Mouse (Mus musculus): ENCODE measurements around the gene Fntb. TPM values are rescaled to one million over a fixed set of nuclear protein-coding genes. Genes with fewer than 3 reads are reported as not detected.

Fntb gene
- polyA plus RNA-seq, 1 experiment from 2014 or later: 45.9 TPM

- Histone ChIP-seq H3K27ac (no peak overlapping the region), H3K27me3 (no peaks in the 10 kb centered on the region), H3K36me3 (no peaks in the 10 kb centered on the region), H3K4me2 (replicated peaks) (no peak overlapping the region), H3K4me1 (0 out of 2 replicates have a peak, but pooled peaks cover 5% of the 10 kb centered on the region), H3K9me3 (no peaks in the 10 kb centered on the region), H3K9ac (no peak overlapping the region), H3K4me3 (no peak overlapping the region)
- 0 out of 2 replicates have a peak, but pooled peaks have one; percentile 35 for ATAC-seq (ENCODE audit: insufficient number of reproducible peaks, insufficient read depth, low FRiP score, low TSS enrichment)
- 51% methylated on average over 5 of the region's 5 CpGs for WGBS
These were observed 32.8 kb downstream of the Fntb start for GRCm38 (mm10) chr12:76798008-76798720.

- Histone ChIP-seq H3K4me2 (replicated peaks) (no peak overlapping the region), H3K27me3 (no peaks in the 10 kb centered on the region), H3K36me3 (no peaks in the 10 kb centered on the region), H3K27ac (no peak overlapping the region), H3K9ac (no peak overlapping the region), H3K4me1 (0 out of 2 replicates have a peak, but pooled peaks cover 5% of the 10 kb centered on the region), H3K4me3 (no peak overlapping the region), H3K9me3 (no peaks in the 10 kb centered on the region)
- 94% methylated on average over 10 of the region's 10 CpGs for WGBS
- ATAC-seq (ENCODE audit: insufficient number of reproducible peaks, insufficient read depth, low FRiP score, low TSS enrichment): no peak
These were observed 37.6 kb downstream of the Fntb start for GRCm38 (mm10) chr12:76803028-76803427.

GRCm38 (mm10) chr12:76803700-76804252 is 38.4 kb downstream of the Fntb start:
- no peak for ATAC-seq (ENCODE audit: insufficient number of reproducible peaks, insufficient read depth, low FRiP score, low TSS enrichment)
- H3K36me3 ChIP-seq: no peaks in the 10 kb centered on the region
- H3K9ac ChIP-seq: no peak overlapping the region
- H3K4me1 ChIP-seq: no peaks in the 10 kb centered on the region
- H3K27me3 ChIP-seq: no peaks in the 10 kb centered on the region
- H3K9me3 ChIP-seq: no peaks in the 10 kb centered on the region
- H3K4me2 ChIP-seq (replicated peaks): no peak overlapping the region
- WGBS: 51% methylated on average over 7 of the region's 7 CpGs
- no peak overlapping the region for H3K4me3 ChIP-seq
- no peak overlapping the region for H3K27ac ChIP-seq

- no peak overlapping the region for H3K4me3 ChIP-seq
- no peak overlapping the region for H3K9ac ChIP-seq
- no peaks in the 10 kb centered on the region for H3K4me1 ChIP-seq
- 91% methylated on average over 10 of the region's 10 CpGs for WGBS
- no peak overlapping the region for H3K4me2 ChIP-seq (replicated peaks)
- H3K27ac ChIP-seq: no peak overlapping the region
- H3K36me3 ChIP-seq: no peaks in the 10 kb centered on the region
- H3K27me3 ChIP-seq: no peaks in the 10 kb centered on the region
- no peak for ATAC-seq (ENCODE audit: insufficient number of reproducible peaks, insufficient read depth, low FRiP score, low TSS enrichment)
- H3K9me3 ChIP-seq: no peaks in the 10 kb centered on the region
These were observed 39.8 kb downstream of the Fntb start for GRCm38 (mm10) chr12:76805056-76805811.

- no peak overlapping the region for H3K4me2 ChIP-seq (replicated peaks)
- no peaks in the 10 kb centered on the region for H3K4me1 ChIP-seq
- no peak overlapping the region for H3K27ac ChIP-seq
- 75% methylated on average over 10 of the region's 10 CpGs for WGBS
- no peaks in the 10 kb centered on the region for H3K27me3 ChIP-seq
- ATAC-seq (ENCODE audit: insufficient number of reproducible peaks, insufficient read depth, low FRiP score, low TSS enrichment): no peak
- H3K36me3 ChIP-seq: no peaks in the 10 kb centered on the region
- H3K9me3 ChIP-seq: no peaks in the 10 kb centered on the region
- no peak overlapping the region for H3K9ac ChIP-seq
- no peak overlapping the region for H3K4me3 ChIP-seq
These were observed 42.4 kb downstream of the Fntb start for GRCm38 (mm10) chr12:76807796-76808195.

- H3K36me3 ChIP-seq: no peaks in the 10 kb centered on the region
- H3K27ac ChIP-seq: no peak overlapping the region
- H3K27me3 ChIP-seq: no peaks in the 10 kb centered on the region
- WGBS: 88% methylated on average over 5 of the region's 5 CpGs
- H3K4me1 ChIP-seq: no peaks in the 10 kb centered on the region
- H3K9ac ChIP-seq: no peak overlapping the region
- H3K4me2 ChIP-seq (replicated peaks): no peak overlapping the region
- no peak for ATAC-seq (ENCODE audit: insufficient number of reproducible peaks, insufficient read depth, low FRiP score, low TSS enrichment)
- no peaks in the 10 kb centered on the region for H3K9me3 ChIP-seq
- no peak overlapping the region for H3K4me3 ChIP-seq
These were observed 45.1 kb downstream of the Fntb start for GRCm38 (mm10) chr12:76810491-76810890.

GRCm38 (mm10) chr12:76811006-76811405 is 45.6 kb downstream of the Fntb start:
- no peak for ATAC-seq (ENCODE audit: insufficient number of reproducible peaks, insufficient read depth, low FRiP score, low TSS enrichment)
- Histone ChIP-seq H3K4me1 (no peaks in the 10 kb centered on the region; the same call in 1 of the 2 replicates), H3K9me3 (no peaks in the 10 kb centered on the region), H3K4me3 (no peak overlapping the region), H3K27ac (no peak overlapping the region), H3K36me3 (no peaks in the 10 kb centered on the region), H3K9ac (no peak overlapping the region), H3K27me3 (no peaks in the 10 kb centered on the region), H3K4me2 (replicated peaks) (no peak overlapping the region)
- WGBS: 89% methylated on average over 4 of the region's 4 CpGs

GRCm38 (mm10) chr12:76813543-76813942 is 48.2 kb downstream of the Fntb start:
- H3K36me3 ChIP-seq: no peaks in the 10 kb centered on the region
- H3K9ac ChIP-seq: no peak overlapping the region
- no peak overlapping the region for H3K27ac ChIP-seq
- WGBS: 75% methylated on average over 10 of the region's 10 CpGs
- no peak overlapping the region for H3K4me2 ChIP-seq (replicated peaks)
- H3K9me3 ChIP-seq: no peaks in the 10 kb centered on the region
- peaks cover 11% of the 10 kb centered on the region for H3K4me1 ChIP-seq
- no peaks in the 10 kb centered on the region for H3K27me3 ChIP-seq
- ATAC-seq (ENCODE audit: insufficient number of reproducible peaks, insufficient read depth, low FRiP score, low TSS enrichment): no peak
- H3K4me3 ChIP-seq: no peak overlapping the region

GRCm38 (mm10) chr12:76814120-76814519 is 48.7 kb downstream of the Fntb start:
- no peak for ATAC-seq (ENCODE audit: insufficient number of reproducible peaks, insufficient read depth, low FRiP score, low TSS enrichment)
- Histone ChIP-seq H3K9ac (no peak overlapping the region), H3K4me3 (no peak overlapping the region), H3K36me3 (no peaks in the 10 kb centered on the region), H3K4me2 (replicated peaks) (no peak overlapping the region), H3K27me3 (peaks cover 4% of the 10 kb centered on the region), H3K4me1 (peaks cover 11% of the 10 kb centered on the region), H3K27ac (no peak overlapping the region), H3K9me3 (no peaks in the 10 kb centered on the region)
- 87% methylated on average over 2 of the region's 2 CpGs for WGBS

GRCm38 (mm10) chr12:76816720-76817119 is 51.3 kb downstream of the Fntb start:
- H3K4me1 ChIP-seq: peaks cover 27% of the 10 kb centered on the region
- H3K4me3 ChIP-seq: no peak overlapping the region
- no peaks in the 10 kb centered on the region for H3K9me3 ChIP-seq
- 31% methylated on average over 3 of the region's 4 CpGs for WGBS
- no peak for ATAC-seq (ENCODE audit: insufficient number of reproducible peaks, insufficient read depth, low FRiP score, low TSS enrichment)
- H3K27me3 ChIP-seq: peaks cover 27% of the 10 kb centered on the region
- no peak overlapping the region for H3K27ac ChIP-seq
- H3K36me3 ChIP-seq: no peaks in the 10 kb centered on the region
- H3K4me2 ChIP-seq (replicated peaks): no peak overlapping the region
- H3K9ac ChIP-seq: no peak overlapping the region

- 48% methylated on average over 4 of the region's 4 CpGs for WGBS
- H3K4me1 ChIP-seq: peaks cover 29% of the 10 kb centered on the region
These were observed 51.8 kb downstream of the Fntb start for GRCm38 (mm10) chr12:76817176-76817575.

More at GRCm38 (mm10) chr12:76817176-76817575, 51.8 kb downstream of the Fntb start:
- Histone ChIP-seq H3K9me3 (no peaks in the 10 kb centered on the region), H3K9ac (no peak overlapping the region), H3K4me3 (no peak overlapping the region), H3K27me3 (peaks cover 27% of the 10 kb centered on the region), H3K4me2 (replicated peaks) (no peak overlapping the region), H3K36me3 (no peaks in the 10 kb centered on the region), H3K27ac (peak overlapping the region; percentile 65; the same call in 1 of the 2 replicates)
- ATAC-seq (ENCODE audit: insufficient number of reproducible peaks, insufficient read depth, low FRiP score, low TSS enrichment): no peak
